11 mouse cellular contexts compared by ENCODE assay signal in the genomic region with DNA sequence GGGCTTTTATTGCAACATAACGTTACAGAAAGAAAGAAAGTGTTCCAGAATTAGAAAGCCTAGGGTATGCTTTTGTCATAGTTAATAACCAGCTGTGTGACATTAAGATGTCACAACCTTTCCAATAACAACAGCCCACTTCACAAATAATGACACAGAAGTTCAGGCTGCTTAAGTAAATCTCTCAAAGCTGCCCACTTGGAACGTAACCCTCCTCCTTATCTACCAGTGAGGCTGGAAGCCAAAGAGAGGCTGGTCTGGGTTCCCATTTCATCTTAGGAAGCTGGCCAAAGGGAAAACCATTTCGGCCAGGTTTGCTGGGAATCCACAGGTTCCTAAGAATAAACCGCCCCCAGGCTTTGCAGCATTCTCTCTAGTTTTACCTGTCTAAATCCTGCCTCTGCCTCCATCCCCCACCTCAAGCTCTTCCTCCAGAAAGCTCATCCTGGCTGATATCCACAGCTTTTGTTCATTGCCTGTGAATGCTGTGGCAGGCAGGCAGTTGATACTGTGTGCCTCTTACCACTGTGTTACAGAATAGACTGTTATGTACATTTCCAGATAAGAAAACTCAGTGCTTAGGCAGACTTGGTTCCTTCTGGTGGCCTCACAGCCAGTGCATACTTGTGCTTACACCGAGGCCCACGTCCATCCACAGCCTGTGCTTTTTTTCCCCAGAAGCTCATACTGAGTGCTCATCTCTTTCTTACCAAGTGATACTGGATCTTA. TPM values are rescaled to one million over a fixed set of nuclear protein-coding genes. Genes with fewer than 3 reads are reported as not detected.
DNase-seq lines count a peak whose midpoint lies in the region; ATAC-seq and TF ChIP-seq lines count a peak whose summit lies in the region.
"Had no signal": no experiment of that assay in that cellular context is flagged by ENCODE, and none has a peak within 500 bp of the region (broad histone marks: within the 10 kb centered on the region; RNA-seq: fewer than 3 reads in every experiment).

No protein-coding gene starts in this region.

- peak; percentile 54 for TF ChIP-seq EP300 in lung, postnatal 0 days (IDR thresholded peaks at IDR 0.05)

- H3K9ac ChIP-seq in liver, embryonic 11.5 days (ENCODE audit: low read depth, low read length): no peak overlapping the region
- H3K9ac ChIP-seq in heart, embryonic 12.5 days: peak overlapping the region; percentile 51
- H3K9ac ChIP-seq in lung, postnatal 0 days (replicated peaks; ENCODE audit: low read depth): no peak overlapping the region
- no peak overlapping the region for H3K9ac ChIP-seq in stomach, embryonic 14.5 days (replicated peaks; ENCODE audit: low read depth, low read length)

- no peak overlapping the region for H3K27ac ChIP-seq in liver, embryonic 11.5 days (ENCODE audit: low read depth, low read length)
- peak overlapping the region; percentile 83 for H3K27ac ChIP-seq in heart, embryonic 12.5 days (ENCODE audit: poor library complexity, severe bottlenecking)
- H3K27ac ChIP-seq in lung, postnatal 0 days (ENCODE audit: low read length): peak overlapping the region; percentile 65
- H3K27ac ChIP-seq in stomach, embryonic 14.5 days (ENCODE audit: low read length): peak overlapping the region; percentile 24; the same call in 1 of the 2 replicates

- no peaks in the 10 kb centered on the region for H3K9me3 ChIP-seq in liver, embryonic 11.5 days (ENCODE audit: control insufficient read depth, low read length)
- H3K9me3 ChIP-seq in heart, embryonic 12.5 days (replicated peaks): no peaks in the 10 kb centered on the region
- H3K9me3 ChIP-seq in lung, postnatal 0 days (ENCODE audit: low read length): no peaks in the 10 kb centered on the region
- no peaks in the 10 kb centered on the region for H3K9me3 ChIP-seq in stomach, embryonic 14.5 days (ENCODE audit: control insufficient read depth, low read depth, low read length)

- H3K27me3 ChIP-seq in liver, embryonic 11.5 days (replicated peaks; ENCODE audit: control insufficient read depth, insufficient read depth, low read length): no peaks in the 10 kb centered on the region
- H3K27me3 ChIP-seq in heart, embryonic 12.5 days (replicated peaks): no peaks in the 10 kb centered on the region
- no peaks in the 10 kb centered on the region for H3K27me3 ChIP-seq in lung, postnatal 0 days (replicated peaks; ENCODE audit: insufficient read depth, low read length)
- no peaks in the 10 kb centered on the region for H3K27me3 ChIP-seq in stomach, embryonic 14.5 days (ENCODE audit: control insufficient read depth, insufficient read depth, low read length)

- DNase-seq in liver, embryonic 11.5 days (ENCODE audit: low spot score): no peak
- DNase-seq in liver: no peak
- DNase-seq in lung, postnatal 0 days (ENCODE audit: low spot score): peak; percentile 71
- DNase-seq in spleen, postnatal 14 days (ENCODE audit: low spot score in 2 of 2): no peak
- DNase-seq in gastrocnemius, adult 18-20 months (ENCODE audit: low spot score): no peak
- DNase-seq in kidney, adult 9 months: no peak
- DNase-seq: adrenal gland, adult 8-10 months; kidney, adult 18-20 months had no signal

- no peak overlapping the region for H3K4me3 ChIP-seq in liver, embryonic 11.5 days (ENCODE audit: low read depth, low read length)
- no peak overlapping the region for H3K4me3 ChIP-seq in heart, embryonic 12.5 days
- no peak overlapping the region for H3K4me3 ChIP-seq in lung, postnatal 0 days (ENCODE audit: low read depth, low read length)
- no peak overlapping the region for H3K4me3 ChIP-seq in stomach, embryonic 14.5 days (ENCODE audit: low read depth, low read length)
- H3K4me3 ChIP-seq: myocyte had no signal

- TF ChIP-seq CTCF in lung, postnatal 0 days (IDR thresholded peaks at IDR 0.05): no peak

- ATAC-seq in liver, embryonic 11.5 days (replicated peaks; ENCODE audit: low FRiP score): 0 out of 2 replicates have a peak, but pooled peaks have one; percentile 45
- peak; percentile 24; the same call in 1 of the 2 replicates for ATAC-seq in heart, embryonic 12.5 days (ENCODE audit: insufficient number of reproducible peaks, low FRiP score)
- ATAC-seq in lung, postnatal 0 days: peak; percentile 63
- ATAC-seq in stomach, embryonic 14.5 days (ENCODE audit: insufficient number of reproducible peaks, insufficient read depth, low FRiP score, low read depth): no peak

- peaks cover 23% of the 10 kb centered on the region for H3K4me1 ChIP-seq in liver, embryonic 11.5 days (replicated peaks; ENCODE audit: control insufficient read depth, insufficient read depth, low read length)
- H3K4me1 ChIP-seq in heart, embryonic 12.5 days (replicated peaks): peaks cover 39% of the 10 kb centered on the region
- H3K4me1 ChIP-seq in lung, postnatal 0 days (ENCODE audit: insufficient read depth, low read depth, low read length): no peaks in the 10 kb centered on the region; the same call in 1 of the 2 replicates
- H3K4me1 ChIP-seq in stomach, embryonic 14.5 days (ENCODE audit: control insufficient read depth, insufficient read depth, low read length): peaks cover 8% of the 10 kb centered on the region; the same call in 1 of the 2 replicates

- no peaks in the 10 kb centered on the region for H3K36me3 ChIP-seq in liver, embryonic 11.5 days (ENCODE audit: control insufficient read depth, insufficient read depth, low read length)
- H3K36me3 ChIP-seq in heart, embryonic 12.5 days: no peaks in the 10 kb centered on the region
- H3K36me3 ChIP-seq in lung, postnatal 0 days (ENCODE audit: insufficient read depth, low read length): no peaks in the 10 kb centered on the region
- no peaks in the 10 kb centered on the region for H3K36me3 ChIP-seq in stomach, embryonic 14.5 days (ENCODE audit: control insufficient read depth, insufficient read depth, low read length)

- 59% methylated on average over 6 of the region's 6 CpGs for WGBS in liver, embryonic 11.5 days
- WGBS in heart, embryonic 12.5 days: 28% methylated on average over 6 of the region's 6 CpGs
- 33% methylated on average over 6 of the region's 6 CpGs for WGBS in lung, postnatal 0 days
- WGBS in stomach, embryonic 14.5 days: 47% methylated on average over 6 of the region's 6 CpGs

- no peak overlapping the region for H3K4me2 ChIP-seq in liver, embryonic 11.5 days
- H3K4me2 ChIP-seq in heart, embryonic 12.5 days: peak overlapping the region; percentile 33
- H3K4me2 ChIP-seq in lung, postnatal 0 days (replicated peaks; ENCODE audit: low read depth, low read length): no peak overlapping the region
- H3K4me2 ChIP-seq in stomach, embryonic 14.5 days (replicated peaks; ENCODE audit: low read depth, low read length): no peak overlapping the region

RNA-seq across cellular contexts. Expression of gene Clpb, which starts 12.8 kb away (rescaled TPM):
- 51.3 and 54.7 TPM in 2 replicates for polyA plus RNA-seq in liver, embryonic 11.5 days (2014; fragmentation: Nextera tagmentation; extraction: Ambion mirVana)
- polyA plus RNA-seq in heart, embryonic 12.5 days (2016; fragmentation: Nextera tagmentation; extraction: Ambion mirVana): 44.8 and 47.8 TPM in 2 replicates
- 21.1 and 23.4 TPM in 2 replicates for polyA plus RNA-seq in lung, postnatal 0 days (2015; fragmentation: Nextera tagmentation; extraction: Ambion mirVana)
- polyA plus RNA-seq in stomach, embryonic 14.5 days (2014; fragmentation: Nextera tagmentation; extraction: Ambion mirVana): 44.9 and 52.5 TPM in 2 replicates
- total RNA-seq in gastrocnemius, adult 18-20 months (2021): 10 to 100 TPM; 65.6 to 68.6 TPM
